Mouse (Mus musculus): ENCODE data around the gene Gm6793.

- no peak for TF ChIP-seq CHD2 (IDR thresholded peaks at IDR 0.05; ENCODE audit: low read depth, low read length)
- TF ChIP-seq MAFK (IDR thresholded peaks at IDR 0.05; ENCODE audit: insufficient read depth, low read depth, low read length) = no peak
Observed at GRCm38 (mm10) chr8:112054456-112054855, 39.6 kb upstream of the Gm6793 start.

All from ES-E14 (cell line).